Mouse (Mus musculus) ES-E14 (cell line): ENCODE results near the gene Ehmt2. TPM values are rescaled to one million over a fixed set of nuclear protein-coding genes. Genes with fewer than 3 reads are reported as not detected.

Experiments used
- DNase-seq: peaks from one replicate; pipeline ENCODE4 v3.0.0-alpha.2; 2013; ENCODE audit warnings: low read depth, low spot score
- H3K27ac ChIP-seq: 2 replicates; pipeline ENCODE4 v1.5.1; 2012; ENCODE audit warnings: low read depth, mild to moderate bottlenecking, low read length, moderate library complexity, mixed read lengths; ENCODE audit not compliant: poor library complexity, insufficient read depth, severe bottlenecking
- H3K36me3 ChIP-seq: 2 replicates; pipeline ENCODE4 v1.6.1; 2012; ENCODE audit warnings: mild to moderate bottlenecking, low read length, moderate library complexity, mixed read lengths; ENCODE audit not compliant: control insufficient read depth, poor library complexity, insufficient read depth, severe bottlenecking
- H3K4me1 ChIP-seq, 2 experiments: fragments of 150-350 bp in 1 of 2; sonication (generic) in 1 of 2; 2 replicates each; pipeline ENCODE4 v1.6.1; 2012; ENCODE audit warnings: low read length in 2 of 2, mild to moderate bottlenecking in 1 of 2, mixed read lengths in 1 of 2; ENCODE audit not compliant: control insufficient read depth in 2 of 2, insufficient read depth in 2 of 2, poor library complexity in 1 of 2
- H3K4me3 ChIP-seq, 2 experiments: fragments of 150-350 bp in 1 of 2; sonication (generic) in 1 of 2; 2 replicates each; pipeline ENCODE4 v1.5.1; 2012; ENCODE audit warnings: low read length in 2 of 2, low read depth in 1 of 2, mild to moderate bottlenecking in 1 of 2, mixed read lengths in 1 of 2; ENCODE audit not compliant: insufficient read depth in 1 of 2, poor library complexity in 1 of 2, severe bottlenecking in 1 of 2
- H3K9ac ChIP-seq: 2 replicates; pipeline ENCODE4 v1.6.1; 2012; ENCODE audit warnings: low read depth, mild to moderate bottlenecking, low read length, mixed read lengths; ENCODE audit not compliant: poor library complexity, insufficient read depth, severe bottlenecking
- H3K9me3 ChIP-seq: fragments of 150-350 bp; sonication (generic); 2 replicates; pipeline ENCODE4 v1.6.1; 2012; ENCODE audit warnings: low read depth, mild to moderate bottlenecking, low read length; ENCODE audit not compliant: control insufficient read depth, insufficient read depth
- CHD2 ChIP-seq: IDR thresholded peaks from 2 replicates; pipeline ENCODE4 v1.6.1; 2014; ENCODE audit warnings: mild to moderate bottlenecking, low read depth, low read length, inconsistent platforms
- HCFC1 ChIP-seq: IDR thresholded peaks from 2 replicates; pipeline ENCODE4 v1.6.1; 2012; ENCODE audit warnings: low read length, inconsistent platforms, borderline replicate concordance; ENCODE audit not compliant: insufficient read depth
- MAFK ChIP-seq: IDR thresholded peaks from 2 replicates; pipeline ENCODE4 v1.6.1; 2014; ENCODE audit warnings: mild to moderate bottlenecking, low read depth, low read length, inconsistent platforms; ENCODE audit not compliant: insufficient read depth
- ZC3H11A ChIP-seq: IDR thresholded peaks from 2 replicates; pipeline ENCODE4 v1.6.1; 2012; ENCODE audit warnings: low read depth, mild to moderate bottlenecking, inconsistent platforms, low read length, borderline replicate concordance
- ZNF384 ChIP-seq: IDR thresholded peaks from 2 replicates; pipeline ENCODE4 v1.6.1; 2012; ENCODE audit warnings: low read depth, low read length, inconsistent platforms
- in situ Hi-C, 2 experiments: fragments of 600-800 bp; cut with MboI; formaldehyde crosslinking; loops; one replicate each; pipeline ENCODE4 v1.15.1; 2025; ENCODE audit warnings: low sequenced_read_pairs in 2 of 2, inconsistent platforms in 1 of 2; ENCODE audit not compliant: unreplicated experiment in 2 of 2
- total RNA-seq: library from RNA; depleted of rRNA; stranded (reverse); fragments of 300-350 nt; gene quantifications from 2 replicates; pipeline ENCODE4 v1.2.3, GENCODE M21; 2012; rRNA removed

The Ehmt2 gene
- 124 and 147 TPM in 2 replicates for total RNA-seq

- Histone ChIP-seq H3K4me3 (peak within 1 kb of the TSS; percentile 75 to 97), H3K4me1 (peaks cover 8 to 17% of the 10 kb centered on the region in 2 experiments), H3K27ac (peak within 1 kb of the TSS; percentile 85), H3K36me3 (peaks cover 7% of the 10 kb centered on the region), H3K9ac (peak within 1 kb of the TSS; percentile 96), H3K9me3 (no peaks in the 10 kb centered on the region)
- TF ChIP-seq ZC3H11A (no peak), MAFK (no peak), CHD2 (no peak), ZNF384 (no peak), HCFC1 (no peak)
- no peak for DNase-seq
- in situ Hi-C loops, result no loop called here
Measured at GRCm38 (mm10) chr17:34898160-34898586, at the start of gene Ehmt2, which contains the start of gene C2. TSS of gene Ehmt2 (plus strand) at chr17:34898469. TSS of gene C2 (minus strand) at chr17:34898265.

DNA sequence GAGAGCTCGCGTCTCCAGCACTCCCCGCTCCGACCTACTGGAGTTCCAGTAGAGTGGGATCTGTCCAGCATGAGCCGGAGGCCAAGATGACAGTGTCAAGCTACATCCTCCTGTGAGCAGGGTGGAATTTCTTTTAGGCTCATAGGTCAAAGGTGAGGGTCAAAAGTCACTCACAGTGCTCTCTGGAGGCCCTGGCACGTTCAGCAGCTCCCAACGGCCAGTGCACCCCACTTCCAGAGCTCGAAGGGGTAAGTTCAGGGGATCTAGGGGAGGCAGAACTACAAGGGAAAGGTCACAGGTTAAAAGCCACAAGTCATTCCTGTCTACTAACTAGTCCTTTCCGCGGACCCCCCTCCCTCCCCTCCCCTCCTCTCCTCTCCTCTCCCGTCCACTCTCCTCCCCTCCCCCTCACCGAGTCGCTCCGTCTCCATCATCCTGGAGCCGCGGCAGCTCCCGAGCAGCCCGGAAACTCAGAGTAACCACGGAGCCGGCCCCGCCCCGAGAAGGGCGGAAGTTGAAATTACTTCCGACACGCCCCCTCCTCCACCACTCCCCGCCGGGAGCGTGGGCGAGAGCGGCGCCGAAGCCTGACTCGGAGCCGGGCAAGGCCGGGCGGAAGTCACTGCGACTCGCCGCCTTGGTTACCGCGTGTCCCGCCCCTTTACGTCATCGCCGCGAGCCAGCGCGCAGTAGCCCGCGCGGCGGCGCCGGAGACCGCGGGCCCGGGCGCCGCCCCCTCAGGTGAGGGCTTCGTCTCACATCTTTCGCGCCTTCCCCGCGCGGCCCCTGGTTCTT lies 48.4 kb upstream of the Ehmt2 start, which contains the start of the genes Skiv2l and Nelfe:
TSS of gene Skiv2l (minus strand) at position 489 of the 795 bp plus-strand sequence.
TSS of gene Nelfe (plus strand) at position 670 of the 795 bp plus-strand sequence.
- TF ChIP-seq ZC3H11A (no peak), HCFC1 (peak; percentile 92), CHD2 (0 out of 2 replicates have a peak, but pooled peaks have one; percentile 39)
- peak within 1 kb of the TSS; percentile 94 for H3K9ac ChIP-seq
- peaks cover 0 to 4% of the 10 kb centered on the region in 2 experiments; a peak in 2 of 4 replicates for H3K4me1 ChIP-seq
- no peaks in the 10 kb centered on the region for H3K9me3 ChIP-seq
- in situ Hi-C loops, result no loop called here
- H3K27ac ChIP-seq, result peak within 1 kb of the TSS; percentile 59
- DNase-seq, result peak; percentile 94
- peak within 1 kb of the TSS; percentile 92 for H3K4me3 ChIP-seq
- H3K36me3 ChIP-seq, result peaks cover 32% of the 10 kb centered on the region

GRCm38 (mm10) chr17:34850517-34851125 lies 47.6 kb upstream of the Ehmt2 start:
- Histone ChIP-seq H3K36me3 (peaks cover 34% of the 10 kb centered on the region), H3K4me3 (peak overlapping the region; percentile 92), H3K9ac (peak overlapping the region; percentile 94), H3K9me3 (no peaks in the 10 kb centered on the region), H3K4me1 (peaks cover 0 to 4% of the 10 kb centered on the region in 2 experiments; a peak in 2 of 4 replicates), H3K27ac (peak overlapping the region; percentile 59)
- in situ Hi-C loops, result no loop called here
- TF ChIP-seq ZC3H11A (no peak), MAFK (no peak), CHD2 (no peak), HCFC1 (no peak), ZNF384 (no peak)
- no peak for DNase-seq

DNA sequence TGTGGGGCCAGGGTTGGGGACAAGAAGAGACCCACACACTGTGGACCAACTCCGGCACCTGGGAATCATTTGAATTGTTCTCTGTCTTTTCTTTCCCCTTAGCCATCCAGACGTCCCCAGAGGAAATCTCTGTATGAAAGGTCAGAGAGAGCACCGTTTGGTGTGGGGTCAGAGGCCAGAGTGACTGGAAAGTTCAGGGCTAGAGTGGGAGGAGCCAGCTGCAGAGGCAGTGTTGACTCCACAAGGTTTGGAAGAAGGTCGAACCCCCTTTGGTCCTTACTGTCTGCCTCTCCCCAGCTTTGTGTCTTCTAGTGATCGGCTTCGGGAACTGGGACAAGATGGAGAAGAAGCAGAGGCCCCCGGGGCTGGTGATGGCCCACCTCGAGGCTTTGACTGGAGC lies 44.8 kb upstream of the Ehmt2 start:
- TF ChIP-seq CHD2, result no peak
- TF ChIP-seq ZC3H11A, result no peak
- no peak for TF ChIP-seq MAFK
- TF ChIP-seq HCFC1, result no peak
- TF ChIP-seq ZNF384, result no peak
- DNase-seq, result no peak
- in situ Hi-C loops, result no loop called here
- no peaks in the 10 kb centered on the region for H3K9me3 ChIP-seq
- H3K9ac ChIP-seq, result no peak overlapping the region
- no peak overlapping the region for H3K4me3 ChIP-seq
- H3K27ac ChIP-seq, result no peak overlapping the region
- peaks cover 40% of the 10 kb centered on the region for H3K36me3 ChIP-seq
- peaks cover 0 to 7% of the 10 kb centered on the region in 2 experiments; a peak in 3 of 4 replicates for H3K4me1 ChIP-seq
